Mouse (Mus musculus) right cerebral cortex, postnatal 25 days (tissue): ENCODE measurements at regions not wholly inside any gene's neighbourhood (a gene's known extent, or its start where the extent isn't known, plus 50 kb on each side); places are given as distances from the start of the nearest gene placed in this dataset.

Source experiments
- DNase-seq: peaks from one replicate; pipeline ENCODE4 v3.0.0; 2022

DNA sequence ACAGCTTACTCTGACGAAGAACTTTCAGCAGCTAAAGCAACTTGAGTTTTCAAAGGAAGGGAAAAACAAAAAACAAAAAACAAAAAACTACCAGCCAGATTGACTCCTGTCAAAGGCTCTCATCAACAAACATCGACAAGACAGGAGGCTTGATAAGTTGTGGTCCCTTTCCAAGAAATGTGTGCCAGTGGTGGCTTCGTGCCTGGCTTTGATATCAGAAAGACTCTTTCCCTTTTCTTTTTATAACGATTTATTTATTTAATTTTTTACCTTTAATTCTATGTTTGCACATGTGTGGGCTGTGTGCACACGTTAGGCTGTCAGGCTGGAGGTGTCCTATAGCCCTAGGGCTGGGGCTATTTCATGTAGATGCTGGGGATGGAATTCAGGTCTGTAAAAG lies 60.4 kb downstream of the Dact1 start:
- no peak for DNase-seq

DNA sequence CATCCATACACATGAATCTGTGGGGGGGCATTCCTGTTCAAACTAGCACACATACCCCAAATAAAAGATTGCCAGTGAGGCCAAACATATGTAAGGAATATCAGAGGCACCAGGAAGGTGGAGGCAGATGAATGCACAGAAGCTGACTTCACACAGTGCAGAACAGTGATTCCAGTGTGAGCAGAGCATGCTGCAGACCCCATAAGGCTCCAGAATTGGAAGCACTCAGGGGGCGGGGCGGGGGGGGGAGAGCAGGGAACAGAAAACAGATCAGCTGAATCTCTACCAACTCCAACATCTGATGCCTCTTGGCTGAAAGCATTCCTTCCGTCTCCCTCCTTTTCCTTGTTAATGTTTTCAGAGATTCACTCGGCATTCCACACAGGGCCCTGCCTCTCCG lies 62.3 kb downstream of the Dact1 start:
- no peak for DNase-seq

DNA sequence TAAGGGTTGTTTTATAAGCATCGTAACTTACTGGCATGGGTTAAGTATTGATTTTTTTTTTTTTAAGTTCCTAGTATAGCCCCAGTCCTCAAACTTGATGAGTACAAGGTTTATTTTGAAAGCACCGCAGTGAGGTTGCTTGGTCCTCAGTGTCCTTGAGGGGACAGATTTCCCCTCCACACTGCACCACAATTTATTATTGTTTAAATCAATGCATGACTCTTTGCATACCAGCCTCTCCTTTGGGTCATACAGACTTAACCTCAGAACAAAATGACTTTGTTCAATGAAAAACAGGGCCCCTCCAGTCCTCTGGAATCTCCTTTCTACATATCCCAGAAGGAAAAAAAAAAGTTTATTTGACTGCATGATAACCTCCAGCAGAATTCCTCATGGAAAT lies 63.9 kb downstream of the Dact1 start:
- DNase-seq, result no peak

DNA sequence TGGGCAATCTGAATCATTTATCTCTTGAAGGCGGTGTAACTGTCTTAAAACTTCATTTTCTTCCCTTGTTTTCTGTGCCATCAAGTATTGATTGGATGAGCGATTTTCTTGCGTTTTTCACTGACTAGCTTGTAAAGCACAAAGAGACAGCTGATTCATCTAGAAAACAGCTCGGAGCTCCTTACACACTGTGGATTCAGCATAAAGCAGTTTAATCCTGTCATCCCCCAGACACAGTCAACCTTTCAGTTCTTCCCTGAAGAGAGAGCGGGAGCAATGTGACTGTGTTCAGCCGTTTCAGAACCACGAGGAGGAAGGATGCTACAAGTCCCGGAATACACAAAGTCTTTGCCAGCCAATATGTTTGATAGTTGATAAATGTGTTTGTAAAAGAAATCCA lies 66.8 kb downstream of the Dact1 start:
- DNase-seq, result no peak

DNA sequence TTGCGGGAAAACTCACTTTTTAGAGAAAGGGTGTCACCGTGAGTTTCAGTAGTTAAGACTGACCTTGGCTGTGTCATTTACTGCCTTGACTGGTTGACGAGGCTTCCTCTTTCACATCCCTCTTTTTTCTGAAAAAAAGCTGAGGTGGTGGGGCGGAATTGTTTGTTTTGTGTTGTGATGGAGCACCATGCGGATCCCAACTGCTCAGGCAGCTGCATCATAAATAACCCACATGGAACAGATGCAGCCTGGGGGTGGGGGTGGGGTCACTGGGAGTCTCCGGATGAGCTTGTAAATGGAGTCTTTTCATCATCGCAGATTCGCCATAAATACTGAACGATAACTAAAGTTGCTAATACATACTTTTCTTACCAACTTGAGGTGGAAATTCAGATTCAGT lies 67.3 kb downstream of the Dact1 start:
- DNase-seq, result no peak

DNA sequence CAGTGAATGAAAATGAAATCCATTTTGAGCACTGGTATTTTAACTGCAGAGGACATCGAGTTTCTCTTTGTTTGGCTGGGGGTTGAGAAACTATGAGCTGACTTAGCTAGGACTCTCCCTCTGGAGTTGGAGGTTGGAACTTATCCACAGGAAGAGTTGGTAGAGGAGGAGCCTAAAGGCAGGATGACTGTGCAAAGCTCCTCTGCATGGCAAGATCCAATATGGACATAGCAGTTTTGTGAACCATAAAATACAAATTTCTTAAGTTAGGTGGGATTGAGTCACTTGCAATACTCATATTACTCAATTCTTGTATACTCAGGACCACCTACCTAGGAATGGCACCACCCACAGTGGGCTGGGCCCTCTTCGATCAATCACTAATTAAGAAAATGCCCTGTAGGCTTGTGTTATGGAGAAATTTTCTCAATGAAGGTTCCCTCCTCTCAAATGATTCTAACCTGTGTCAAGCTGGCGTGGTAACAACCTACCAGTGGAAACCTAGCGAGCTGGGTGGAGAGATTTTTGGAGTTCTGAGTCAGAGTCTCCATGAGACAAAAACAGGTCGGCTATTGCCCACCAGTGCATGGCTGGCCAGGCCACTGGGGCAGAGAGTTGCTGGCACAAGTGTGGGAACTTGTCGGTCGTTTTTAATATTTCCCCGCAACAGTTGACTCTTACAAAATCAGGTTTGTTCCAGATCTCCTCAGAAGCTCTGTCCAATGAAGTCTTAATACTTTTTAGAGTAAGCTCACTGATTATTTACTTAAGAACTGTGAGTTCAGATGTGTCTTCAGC lies 70.1 kb downstream of the Dact1 start:
- no peak for DNase-seq

DNA sequence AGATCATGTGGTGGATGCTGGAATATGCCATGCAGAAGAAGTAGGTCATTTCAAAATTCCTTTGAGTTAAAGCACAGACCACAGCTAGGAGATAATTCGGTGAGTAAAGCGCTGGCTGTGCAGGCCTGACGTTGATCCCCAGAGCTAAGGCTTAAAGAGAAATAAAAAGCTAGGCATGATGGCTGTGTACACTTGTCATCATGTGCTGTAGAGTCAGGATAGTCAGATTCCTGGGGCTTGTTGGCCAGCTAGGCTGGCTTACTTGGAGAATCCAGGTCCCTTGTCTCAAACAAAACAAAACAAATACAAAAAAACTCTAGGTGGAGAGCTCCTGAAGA lies 70.7 kb downstream of the Dact1 start:
- DNase-seq, result no peak

DNA sequence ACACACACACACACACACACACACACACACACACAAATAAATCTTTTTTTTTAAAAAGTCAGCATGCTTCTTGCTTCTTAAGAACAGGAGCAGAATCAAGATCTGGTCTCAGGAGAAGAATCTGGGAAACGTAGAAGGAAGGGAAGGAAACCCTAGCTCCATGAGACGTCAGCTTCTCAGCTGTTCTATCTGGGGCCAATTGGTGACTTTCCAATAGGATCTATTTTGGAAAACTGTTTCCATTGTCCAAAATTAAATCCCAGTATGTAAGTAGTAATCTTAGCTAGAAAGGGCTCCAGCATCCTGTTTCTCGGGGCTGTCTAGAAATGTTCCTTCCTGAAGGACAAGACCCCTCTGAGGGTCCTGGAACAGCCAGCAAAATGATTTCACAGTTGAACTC lies 76.6 kb downstream of the Dact1 start:
- no peak for DNase-seq

DNA sequence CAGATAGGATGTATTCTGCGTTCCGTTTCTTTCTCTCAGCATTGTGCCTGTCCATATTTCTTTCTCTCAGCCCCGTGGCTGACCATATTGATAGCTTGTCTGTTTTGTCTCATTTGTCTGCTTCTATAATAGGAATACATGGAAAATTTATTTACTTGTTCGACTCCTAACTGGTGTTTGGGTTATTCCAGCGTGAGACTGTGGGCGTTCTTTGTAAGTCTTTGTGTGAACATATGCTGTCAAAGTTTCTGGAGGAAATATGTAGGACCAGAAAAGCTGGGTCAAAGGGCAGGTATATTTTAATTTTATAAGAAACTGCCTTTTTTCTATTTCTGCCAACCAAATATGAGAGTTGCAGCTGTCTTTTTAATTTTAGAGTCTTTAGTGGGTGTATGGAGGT lies 81.8 kb downstream of the Dact1 start:
- DNase-seq, result no peak

DNA sequence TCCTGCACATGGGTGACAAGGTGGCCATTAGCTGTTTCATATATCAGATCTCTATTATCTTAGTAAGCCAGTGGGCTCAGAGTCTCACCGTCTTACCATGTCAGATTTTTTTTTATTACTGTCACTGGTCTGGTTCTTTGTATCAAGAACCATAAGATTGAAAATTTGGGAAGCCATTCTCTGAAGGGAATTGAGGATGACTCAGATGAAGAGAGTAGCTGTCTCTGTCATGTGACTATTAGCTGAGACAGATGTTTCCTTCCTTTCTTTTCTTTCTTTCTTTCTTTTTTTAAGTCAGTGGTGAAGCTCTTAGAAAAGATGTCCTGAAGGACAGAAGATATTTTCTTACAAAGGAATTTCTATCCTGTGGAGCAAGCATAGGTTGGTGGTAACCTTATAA lies 84.1 kb downstream of the Dact1 start:
- DNase-seq, result no peak

DNA sequence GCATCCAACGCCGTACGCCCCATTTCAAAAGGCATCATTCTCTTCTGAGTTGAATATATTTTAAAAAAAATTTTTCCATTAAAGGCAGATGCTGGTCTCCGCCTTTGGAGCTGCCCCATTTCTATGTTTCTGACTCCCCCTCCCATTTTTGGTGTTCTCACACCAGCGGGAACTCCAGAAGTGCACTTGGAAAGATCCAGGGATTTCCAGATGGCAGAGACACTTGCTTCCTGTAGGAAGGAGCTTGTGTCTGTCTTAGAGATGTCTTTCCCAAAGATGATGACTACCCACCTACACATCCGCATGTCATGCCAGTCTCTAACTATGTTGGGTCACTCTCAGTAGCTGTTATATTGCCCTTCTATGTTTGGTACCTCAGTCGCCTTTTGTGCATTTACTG lies 87.8 kb downstream of the Dact1 start:
- DNase-seq, result no peak

DNA sequence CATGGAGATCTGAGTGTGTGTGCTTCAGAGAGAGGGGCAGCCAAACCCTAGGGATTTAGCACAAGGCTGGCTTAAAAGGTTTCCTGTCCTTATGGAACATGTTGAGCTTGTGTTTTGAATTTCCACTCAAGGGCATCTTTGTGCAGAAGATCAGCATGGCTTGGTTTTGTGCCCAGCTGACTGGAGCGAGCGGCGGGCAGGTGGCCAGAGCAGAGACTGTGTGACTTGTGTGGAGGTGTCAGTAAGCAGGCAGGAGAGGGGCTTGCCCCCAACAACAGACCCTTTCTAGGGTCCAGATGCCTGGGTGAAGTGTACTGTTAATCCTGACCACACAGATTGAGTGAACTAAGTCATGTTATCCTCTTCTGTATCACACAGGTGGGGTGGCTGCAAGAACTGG lies 89.0 kb downstream of the Dact1 start:
- no peak for DNase-seq

DNA sequence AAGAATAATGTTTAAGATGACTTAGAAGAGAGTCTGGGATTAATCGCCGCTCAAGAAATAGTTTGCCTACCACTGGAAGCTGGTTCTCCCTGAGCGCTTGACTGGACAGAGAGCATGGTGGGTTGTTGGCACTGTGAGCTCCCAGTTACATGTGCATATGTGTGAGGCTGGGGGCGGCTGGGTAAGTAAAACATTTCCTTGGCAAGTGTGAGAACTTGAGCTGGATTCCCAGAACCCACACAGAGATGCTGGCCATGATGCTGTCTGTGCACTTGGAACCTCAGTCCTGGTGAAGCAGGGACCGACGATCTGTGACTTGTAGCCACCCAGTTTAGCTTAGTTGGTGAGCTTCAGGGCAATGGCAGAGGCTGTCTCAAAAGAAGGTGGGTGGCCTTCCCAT lies 90.5 kb downstream of the Dact1 start:
- DNase-seq, result no peak

DNA sequence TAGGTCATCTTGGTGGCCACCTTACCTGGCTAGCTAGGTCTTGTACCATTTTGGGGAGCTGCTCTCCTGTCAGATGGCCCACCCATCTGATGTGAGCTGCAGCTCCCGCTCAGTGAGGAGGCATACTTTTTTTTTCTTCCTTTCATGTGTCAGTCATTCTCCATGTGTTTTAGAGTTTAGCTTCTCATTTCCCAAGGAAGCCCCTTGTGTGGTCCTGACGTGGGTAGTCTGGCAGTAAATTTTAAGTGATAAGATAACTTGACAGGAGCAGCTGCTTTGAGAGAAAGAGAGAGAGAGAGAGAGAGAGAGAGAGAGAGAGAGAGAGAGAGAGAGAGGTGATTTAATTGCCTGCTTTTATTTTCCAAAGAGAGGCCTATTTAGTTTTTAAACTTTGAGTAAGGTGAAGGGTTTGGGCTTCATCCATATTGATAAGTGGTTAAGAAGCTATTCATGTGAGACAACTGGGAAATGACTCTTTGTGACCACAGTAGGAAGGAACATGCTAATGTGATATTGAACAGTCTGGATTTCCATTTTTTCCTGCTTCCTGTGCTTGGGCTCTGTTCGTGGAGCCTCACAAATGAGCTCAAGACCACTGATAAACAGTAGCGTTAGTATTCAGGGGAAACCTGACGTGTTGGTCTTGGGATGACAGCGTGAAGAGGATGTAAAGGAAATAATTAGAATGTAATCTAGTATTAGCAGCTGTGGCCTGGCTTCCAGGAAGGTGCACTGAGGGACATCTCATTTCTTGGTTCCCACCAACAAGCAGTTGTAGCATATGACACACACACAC lies 92.1 kb downstream of the Dact1 start:
- no peak for DNase-seq

DNA sequence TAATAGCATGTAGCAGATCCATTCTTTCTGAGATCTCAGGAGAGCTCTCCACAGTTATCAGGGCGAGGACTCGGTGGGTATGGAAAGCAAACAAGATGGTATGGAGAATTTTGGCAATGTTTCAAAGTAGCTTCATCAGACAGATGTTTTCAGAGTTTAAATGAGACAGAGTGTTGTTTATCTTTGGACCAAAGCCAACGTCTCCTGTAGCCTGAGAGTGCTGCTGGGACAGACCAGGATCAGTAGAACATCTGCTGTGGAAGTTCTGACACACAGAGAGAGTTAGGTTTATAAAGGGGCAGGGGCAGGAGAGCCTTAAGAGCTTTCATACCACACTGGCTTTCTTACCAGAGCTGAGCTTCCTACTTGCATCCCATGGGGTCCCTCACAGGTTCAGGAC lies 97.6 kb downstream of the Dact1 start:
- no peak for DNase-seq

DNA sequence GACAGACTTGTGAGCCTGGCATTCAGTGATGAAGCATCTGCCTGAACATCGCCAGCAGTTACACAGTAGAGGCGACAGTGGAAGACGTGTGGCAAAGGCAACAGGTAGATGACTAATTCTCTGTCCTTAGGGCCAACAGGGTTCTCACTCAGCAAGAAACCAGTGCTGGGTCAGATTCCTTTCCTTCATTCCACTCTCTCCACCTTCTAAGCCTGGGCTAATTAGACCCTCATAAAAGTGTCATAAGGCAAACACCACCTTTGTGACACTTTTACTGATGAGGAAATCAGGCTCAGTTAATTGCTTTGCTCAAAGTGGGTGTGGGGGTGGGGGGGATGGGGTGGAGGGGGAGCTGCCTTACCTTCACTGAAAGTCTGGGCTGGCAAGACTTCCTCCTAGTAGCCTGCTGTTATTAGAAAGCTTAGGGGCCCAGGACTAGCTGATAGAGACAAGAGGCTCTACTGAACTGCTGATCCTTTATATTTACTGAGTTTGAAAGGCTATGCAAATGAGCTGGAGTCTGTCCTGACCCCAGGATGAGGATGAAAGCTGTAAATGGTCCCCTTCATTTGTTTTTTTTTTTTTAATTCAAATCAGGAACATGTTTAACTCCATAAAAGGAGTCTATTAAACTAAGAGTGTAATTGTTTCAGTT lies 98.8 kb downstream of the Dact1 start:
- DNase-seq, result no peak

DNA sequence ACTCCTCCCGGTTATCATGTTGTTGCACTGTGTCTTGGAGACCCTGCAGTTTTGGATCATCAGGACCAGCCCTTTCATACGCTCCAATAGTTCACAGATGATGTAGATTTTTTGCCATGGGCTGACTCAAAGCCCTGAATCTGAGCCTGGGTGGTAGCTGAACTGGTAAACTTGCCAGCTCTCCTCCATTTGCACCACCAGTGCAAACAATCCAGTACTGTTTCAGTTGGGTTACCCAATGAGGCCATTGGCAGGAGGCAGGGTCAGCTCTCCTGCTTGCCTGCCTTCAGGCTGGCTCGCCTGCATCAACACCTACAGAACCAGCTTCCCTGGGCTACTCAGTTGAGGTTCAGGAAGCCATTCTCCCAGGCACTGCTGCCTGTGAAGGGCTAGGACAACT lies 102.6 kb downstream of the Dact1 start:
- DNase-seq, result no peak

DNA sequence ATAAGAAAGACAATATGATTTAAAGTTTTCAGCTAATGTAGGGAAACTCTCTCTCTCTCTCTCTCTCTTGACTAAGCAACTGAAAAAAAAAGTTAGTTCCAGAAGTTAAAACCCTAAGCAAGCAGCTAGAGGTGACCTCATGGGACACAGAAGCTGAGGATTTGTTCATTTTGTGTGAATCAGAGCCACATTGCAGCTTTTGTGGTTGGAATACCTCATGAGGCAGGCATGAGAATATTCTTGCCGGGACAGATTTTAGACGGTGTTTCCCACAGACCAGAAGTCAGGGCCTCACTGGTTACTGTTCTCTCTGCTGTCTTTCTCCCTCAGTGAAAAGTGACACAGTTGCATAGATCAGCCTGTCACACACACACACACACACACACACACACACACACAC lies 107.3 kb downstream of the Dact1 start:
- no peak for DNase-seq

DNA sequence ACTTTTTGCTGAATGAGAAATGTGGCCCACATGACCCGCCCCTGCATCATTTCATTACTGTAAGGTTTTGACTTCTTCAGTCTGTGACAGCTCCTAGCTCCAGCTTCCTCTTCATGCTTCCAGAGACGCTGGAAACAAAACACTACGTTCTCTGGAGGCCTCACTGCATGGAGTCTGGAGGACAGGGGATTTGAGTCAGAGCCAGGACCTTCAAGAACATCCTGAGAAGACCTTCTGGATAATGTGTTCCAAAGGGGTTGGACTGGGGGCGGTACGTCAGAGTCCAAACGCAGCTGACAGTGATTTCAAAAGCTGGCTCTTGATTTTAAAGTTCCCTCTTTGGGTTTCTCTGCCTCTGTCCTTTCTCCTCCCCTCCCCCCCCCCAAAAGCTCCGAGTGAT lies 108.5 kb downstream of the Dact1 start:
- DNase-seq, result no peak

DNA sequence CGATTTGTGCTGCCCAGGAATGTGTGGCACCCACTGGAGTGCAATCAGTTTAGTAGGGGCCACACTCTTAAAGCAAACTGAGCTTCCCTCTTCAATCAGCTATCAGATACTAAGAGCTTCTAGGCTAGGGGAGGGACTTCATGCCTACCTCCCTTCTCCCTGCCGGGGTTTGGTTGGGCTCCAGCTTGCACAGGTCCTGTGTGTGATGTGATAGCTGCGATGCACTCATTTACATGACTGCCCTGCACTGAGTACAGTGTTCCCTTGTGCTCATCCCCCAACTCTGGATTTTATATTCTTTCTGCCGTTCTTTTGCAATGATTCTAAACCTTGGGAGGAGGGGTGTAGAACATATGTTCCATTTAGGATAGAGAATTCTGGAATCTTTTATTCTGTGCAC lies 109.5 kb downstream of the Dact1 start:
- DNase-seq, result no peak

DNA sequence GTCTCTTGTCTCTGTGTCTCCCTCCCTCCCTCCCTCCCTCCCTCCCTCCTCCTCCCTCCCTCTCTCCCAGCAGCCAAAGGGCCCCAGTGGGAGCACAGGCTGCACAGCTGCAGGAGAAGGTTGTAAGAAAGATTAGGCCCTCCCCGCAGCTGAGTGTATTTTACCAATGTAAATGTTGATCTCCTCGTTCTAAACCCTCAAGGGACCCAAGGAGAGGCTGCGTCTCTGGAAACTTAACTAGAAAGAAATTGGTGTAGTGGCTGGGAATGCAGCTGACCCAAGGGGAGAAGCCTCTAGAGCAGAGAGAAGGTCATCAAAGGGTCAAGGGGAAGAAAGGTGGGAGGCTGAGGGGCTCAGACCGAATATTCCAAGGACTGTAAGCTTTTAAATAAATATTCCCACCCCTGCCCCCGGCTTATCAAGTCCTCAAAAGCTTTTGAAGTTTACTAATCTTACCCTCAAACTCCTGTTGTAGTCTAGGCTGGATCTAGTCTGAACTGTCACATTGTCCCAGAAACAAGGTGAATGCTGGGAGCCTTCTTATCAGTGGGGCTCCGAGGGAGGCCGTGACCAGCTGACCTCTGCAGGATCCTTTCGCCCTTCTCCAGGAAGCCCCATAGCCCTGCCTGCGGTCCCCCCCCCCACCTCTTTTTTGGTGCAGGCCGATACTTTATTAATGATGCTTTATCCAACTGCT lies 116.5 kb downstream of the Dact1 start:
- DNase-seq, result no peak

DNA sequence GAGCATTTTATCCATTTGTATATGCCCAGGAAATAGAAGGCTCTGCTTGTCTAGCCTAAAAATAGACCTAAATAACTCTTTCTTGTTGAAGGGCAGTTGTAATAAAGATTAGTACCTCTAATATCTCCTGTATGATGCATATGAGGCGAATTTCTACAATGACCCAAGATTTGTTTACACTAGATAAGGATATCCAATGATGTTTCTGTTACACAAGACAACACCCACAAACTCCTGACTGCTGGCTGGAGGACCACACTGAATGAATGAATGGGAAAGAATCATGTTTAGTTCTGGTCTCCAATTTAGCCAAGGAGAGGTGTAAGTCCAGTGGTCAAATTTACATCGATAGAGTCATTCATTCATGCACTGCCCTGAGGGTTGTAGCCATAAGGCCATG lies 118.3 kb downstream of the Dact1 start:
- DNase-seq, result no peak

DNA sequence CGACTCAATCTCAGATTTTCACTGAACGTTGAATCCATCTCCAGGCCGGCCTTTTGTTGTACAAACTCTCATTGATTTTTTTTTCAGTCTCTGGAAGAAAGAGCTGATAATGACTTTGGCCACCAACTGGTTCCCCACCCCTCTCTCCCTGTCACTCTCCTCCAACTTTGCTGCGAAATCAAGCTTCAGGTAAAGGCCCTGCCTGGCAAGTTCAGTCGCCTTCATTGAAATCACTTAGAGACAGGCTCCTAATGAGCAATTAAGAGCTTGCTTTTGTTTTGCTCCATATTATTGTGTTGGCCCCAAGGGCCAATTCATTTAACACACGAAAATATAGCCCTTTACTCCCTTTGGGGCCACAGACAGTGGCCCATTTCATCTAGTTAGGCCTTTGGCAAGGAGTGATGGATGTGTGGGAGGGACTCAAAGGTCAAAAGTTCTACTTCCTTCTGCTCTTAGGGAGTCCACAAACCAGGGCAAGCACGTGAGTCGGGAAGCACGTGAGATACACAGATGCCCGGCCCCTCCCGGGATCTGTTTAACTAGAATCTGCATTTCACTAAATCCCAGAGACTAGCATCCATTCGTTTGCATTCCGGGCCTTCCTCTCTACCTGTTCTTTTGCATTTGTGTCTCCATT lies 120.0 kb downstream of the Dact1 start:
- no peak for DNase-seq
